Mouse (Mus musculus) layer of hippocampus, adult 18-20 months (tissue): ENCODE data around the gene Ano2. TPM values are rescaled to one million over a fixed set of nuclear protein-coding genes. Genes with fewer than 3 reads are reported as not detected.
A peak's percentile ranks its signal among the peaks of the same experiment; 100 is the strongest.

Experiments
- DNase-seq, 2 experiments: peaks; one replicate each; pipeline ENCODE4 v3.0.0; 2022; ENCODE audit warnings: low spot score in 2 of 2
- long read RNA-seq: library from polyadenylated mRNA; stranded (forward); transcript quantifications from one replicate; pipeline ENCODE4 v2.0.0, GENCODE M21; 2021
- total RNA-seq, 2 experiments: library from RNA; stranded (reverse); gene quantifications; 2 replicates each; pipeline ENCODE4 v1.2.3; 2021

Gene Ano2
- 1 to 10 TPM; 5.1 to 5.9 TPM for total RNA-seq
- long read RNA-seq, partial matches to known transcripts: 0 of 1 reads
- long read RNA-seq, other reads (novel, unspliced or antisense): 1 of 1 reads

- peak in 1 of 2 experiments; percentile 5 for DNase-seq
These were observed at the start of gene Ano2 for GRCm38 (mm10) chr6:125690057-125690703. TSS of gene Ano2 (plus strand) at chr6:125690419.

DNA sequence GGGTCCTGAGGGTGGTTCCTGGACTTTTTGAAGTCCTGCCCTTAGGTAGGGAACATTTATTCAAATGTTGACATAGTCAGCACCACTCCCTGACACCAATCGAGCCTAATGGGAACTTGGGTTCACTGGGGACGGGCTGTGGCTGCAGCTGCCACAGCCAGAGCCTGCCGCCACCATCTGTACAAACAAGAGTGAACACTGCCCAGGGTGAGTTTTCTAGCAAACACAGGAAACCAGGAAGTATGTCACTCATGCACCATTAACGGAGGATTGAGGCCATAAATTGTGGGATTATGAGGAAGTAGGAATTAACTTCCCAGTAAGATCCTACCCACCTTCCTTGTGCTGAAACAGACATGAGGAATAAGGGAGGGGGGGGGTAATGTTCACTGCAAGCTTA is 49.7 kb upstream of the Ano2 start:
- no peak for DNase-seq

- peak; percentile 40 to 49 for DNase-seq
These were observed 49.1 kb upstream of the Ano2 start for GRCm38 (mm10) chr6:125641146-125641545.

DNA sequence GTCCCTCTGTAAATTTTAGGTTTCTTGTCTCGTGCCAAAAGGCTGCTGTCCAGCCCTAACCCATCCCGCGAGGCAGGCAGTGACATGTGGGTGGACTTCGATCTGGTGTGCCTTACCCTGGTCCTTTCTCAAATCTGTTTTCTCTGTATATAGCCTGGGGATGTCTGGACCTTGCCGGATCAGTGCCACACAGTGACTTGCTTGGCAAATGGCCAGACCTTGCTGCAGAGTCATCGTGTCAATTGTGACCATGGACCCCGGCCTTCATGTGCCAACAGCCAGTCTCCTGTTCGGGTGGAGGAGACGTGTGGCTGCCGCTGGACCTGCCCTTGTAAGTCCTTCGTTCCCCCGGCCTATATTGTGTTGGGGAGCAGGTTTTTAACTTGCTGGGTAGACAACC is 41.3 kb upstream of the Ano2 start:
- no peak for DNase-seq

DNA sequence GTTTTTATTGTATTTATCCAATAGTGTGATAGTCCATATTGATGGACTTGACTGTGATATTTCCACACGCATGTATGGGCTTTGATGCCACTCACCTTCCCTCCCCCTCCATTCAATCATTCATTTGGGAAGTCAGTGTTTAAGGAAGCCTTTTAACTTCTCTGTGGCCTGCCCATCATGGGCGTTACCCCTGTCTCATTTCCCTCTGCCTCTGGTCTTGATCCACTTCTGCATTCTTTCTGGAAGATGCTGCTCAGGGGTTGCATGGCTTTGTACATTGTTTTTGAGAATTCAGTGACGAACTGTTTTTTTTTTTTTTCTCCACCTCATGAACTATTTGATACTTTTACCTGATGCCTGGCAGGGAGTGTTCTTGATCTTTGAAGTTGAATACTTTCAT is 38.9 kb upstream of the Ano2 start:
- no peak for DNase-seq

GRCm38 (mm10) chr6:125653416-125653815 is 36.8 kb upstream of the Ano2 start:
- no peak for DNase-seq

GRCm38 (mm10) chr6:125656921-125657320 is 33.3 kb upstream of the Ano2 start:
- DNase-seq: no peak

- no peak for DNase-seq
These were observed 32.3 kb upstream of the Ano2 start for GRCm38 (mm10) chr6:125657966-125658365.

DNA sequence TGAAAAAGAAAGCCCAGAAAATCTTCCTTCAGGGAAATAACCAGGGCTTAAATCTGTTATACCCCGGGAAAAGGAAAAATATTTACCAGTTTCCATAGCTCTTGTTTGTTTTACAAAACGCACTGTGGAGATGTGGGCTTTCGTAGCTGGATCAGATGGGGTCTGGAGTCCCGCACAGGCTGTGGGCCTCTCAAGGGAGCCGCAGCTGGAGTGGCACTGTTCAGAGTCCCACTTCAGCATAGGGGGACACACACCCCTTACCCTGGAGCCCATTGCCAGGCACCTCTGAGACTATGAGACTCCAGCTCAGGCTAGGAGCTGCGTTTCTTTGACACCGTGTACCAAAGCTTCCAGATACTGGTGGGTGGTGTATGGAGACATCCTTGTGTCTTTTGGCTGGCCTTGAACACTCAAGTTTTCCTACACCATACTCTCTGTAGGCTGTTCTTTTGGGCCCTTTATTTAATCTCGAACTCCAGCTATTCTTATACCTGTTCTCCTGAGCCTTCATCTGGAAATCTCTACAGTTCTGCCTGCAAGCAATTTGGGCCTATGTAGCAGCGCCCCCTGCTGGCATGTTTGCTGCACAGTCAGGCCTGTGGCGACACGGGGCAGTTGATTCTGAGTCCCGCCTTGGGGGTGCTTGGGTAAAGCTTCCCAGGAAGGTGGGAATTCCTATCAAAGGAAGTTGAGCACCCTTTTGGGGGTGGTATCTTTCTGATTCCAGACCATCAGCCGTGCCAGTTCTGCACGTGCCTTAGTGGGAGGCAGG is 28.9 kb upstream of the Ano2 start:
- peak; percentile 32 to 68 for DNase-seq

- no peak for DNase-seq
These were observed 26.3 kb upstream of the Ano2 start for GRCm38 (mm10) chr6:125663906-125664305.

DNA sequence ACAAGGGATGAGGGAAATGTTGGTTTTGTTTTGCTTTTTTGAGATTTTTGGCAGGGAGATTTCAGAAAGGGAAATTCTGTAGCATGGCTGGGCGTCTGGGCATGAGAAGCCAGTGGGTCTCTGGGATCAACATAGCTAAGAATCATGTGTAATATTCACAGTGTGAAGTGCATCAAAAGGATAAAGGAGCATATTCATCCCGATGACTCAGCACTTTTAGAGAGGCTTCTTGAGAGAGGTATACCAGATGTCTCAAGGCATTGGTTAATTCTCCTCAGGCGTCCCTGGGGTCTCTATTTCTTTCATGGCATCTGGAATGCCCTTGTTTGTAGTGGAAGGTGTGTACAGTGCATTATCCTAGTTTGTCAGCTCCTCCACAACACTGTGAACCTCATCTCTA is 18.4 kb upstream of the Ano2 start:
- no peak for DNase-seq

GRCm38 (mm10) chr6:125678492-125678891 is 11.7 kb upstream of the Ano2 start:
- DNase-seq: no peak

GRCm38 (mm10) chr6:125680613-125681012 is 9.6 kb upstream of the Ano2 start:
- no peak for DNase-seq

GRCm38 (mm10) chr6:125685420-125685819 is 4.8 kb upstream of the Ano2 start:
- no peak for DNase-seq

DNA sequence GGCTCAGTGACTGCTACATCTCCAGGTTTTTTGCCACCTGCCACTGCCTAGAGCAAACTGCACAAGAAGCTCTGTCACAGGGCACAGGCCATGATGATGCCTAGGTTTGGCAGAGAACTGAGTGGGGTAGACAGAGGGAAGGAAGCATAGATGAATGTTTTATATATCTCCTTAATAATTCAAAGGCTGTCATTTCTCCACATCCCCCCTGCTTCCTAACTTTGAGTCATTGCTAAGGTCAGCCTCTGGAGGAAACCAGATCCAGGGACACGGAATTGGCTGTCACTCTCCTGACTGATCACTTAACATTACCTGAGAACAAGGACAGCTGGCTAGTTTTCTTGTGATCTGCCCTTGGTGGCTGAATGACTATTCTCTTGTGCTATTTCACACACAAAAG is 2.2 kb upstream of the Ano2 start:
- no peak for DNase-seq

- no peak for DNase-seq
These were observed 10.9 kb downstream of the Ano2 start for GRCm38 (mm10) chr6:125701146-125701545.

- DNase-seq: peak; percentile 50 to 68
These were observed 21.0 kb downstream of the Ano2 start for GRCm38 (mm10) chr6:125711261-125711660.

DNA sequence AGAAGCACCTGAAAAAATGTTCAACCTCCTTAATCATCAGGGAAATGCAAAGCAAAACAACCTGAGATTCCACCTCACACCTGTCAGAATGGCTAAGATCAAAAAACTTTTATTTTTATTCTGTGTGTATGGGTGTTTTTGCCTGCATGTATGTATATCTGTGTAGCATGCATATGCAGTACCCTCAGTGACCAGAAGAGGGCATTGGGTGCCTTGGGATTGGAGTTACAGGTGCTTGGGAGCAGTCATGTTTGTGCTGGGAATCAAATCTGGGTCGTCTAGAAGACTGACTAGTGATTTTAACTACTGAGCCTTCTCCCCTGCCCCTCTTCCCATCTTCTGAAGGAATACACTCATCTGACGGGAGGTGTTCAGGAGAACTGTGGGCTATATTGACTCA is 36.2 kb downstream of the Ano2 start:
- DNase-seq: no peak

DNA sequence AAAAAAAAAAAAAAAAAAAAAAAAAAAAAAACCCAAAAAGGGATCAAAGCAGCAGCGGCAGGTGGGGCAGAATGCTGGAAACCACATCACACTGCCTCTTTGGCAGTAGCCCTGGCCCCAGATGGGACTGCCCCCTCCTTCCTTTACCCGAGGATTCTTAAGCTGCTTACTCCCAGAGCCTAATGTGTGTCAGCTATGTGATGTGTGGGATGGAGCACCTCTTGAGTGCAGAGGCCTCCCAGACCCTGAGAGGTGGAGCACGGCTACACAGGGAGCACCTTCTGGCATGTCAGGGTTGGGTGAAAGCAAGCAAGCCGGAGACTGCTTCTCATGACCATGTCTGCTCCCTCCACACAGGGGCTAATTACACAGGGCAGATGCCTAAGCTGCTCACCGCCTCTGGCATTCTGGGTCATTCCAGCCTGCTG is 37.3 kb downstream of the Ano2 start:
- DNase-seq: no peak

DNA sequence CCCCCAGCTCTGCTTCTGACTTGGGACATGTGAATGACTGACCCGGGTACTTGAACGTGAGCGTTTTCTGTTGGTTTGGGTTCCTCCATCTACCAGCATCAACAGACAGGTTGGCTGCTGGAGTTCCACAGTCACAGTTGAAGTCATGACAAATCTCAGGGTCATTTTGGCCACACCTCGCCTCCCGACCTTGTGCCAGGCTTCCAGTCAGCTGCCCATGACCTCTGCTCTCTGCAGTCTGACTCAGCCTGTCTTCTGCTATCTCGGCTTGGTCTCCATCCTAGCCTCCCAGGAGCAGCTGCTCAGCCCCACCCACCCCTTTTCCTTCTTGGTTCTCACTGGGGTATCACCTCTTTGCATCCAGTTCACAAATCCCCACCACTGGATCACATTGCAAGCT is 39.3 kb downstream of the Ano2 start:
- DNase-seq: no peak

DNA sequence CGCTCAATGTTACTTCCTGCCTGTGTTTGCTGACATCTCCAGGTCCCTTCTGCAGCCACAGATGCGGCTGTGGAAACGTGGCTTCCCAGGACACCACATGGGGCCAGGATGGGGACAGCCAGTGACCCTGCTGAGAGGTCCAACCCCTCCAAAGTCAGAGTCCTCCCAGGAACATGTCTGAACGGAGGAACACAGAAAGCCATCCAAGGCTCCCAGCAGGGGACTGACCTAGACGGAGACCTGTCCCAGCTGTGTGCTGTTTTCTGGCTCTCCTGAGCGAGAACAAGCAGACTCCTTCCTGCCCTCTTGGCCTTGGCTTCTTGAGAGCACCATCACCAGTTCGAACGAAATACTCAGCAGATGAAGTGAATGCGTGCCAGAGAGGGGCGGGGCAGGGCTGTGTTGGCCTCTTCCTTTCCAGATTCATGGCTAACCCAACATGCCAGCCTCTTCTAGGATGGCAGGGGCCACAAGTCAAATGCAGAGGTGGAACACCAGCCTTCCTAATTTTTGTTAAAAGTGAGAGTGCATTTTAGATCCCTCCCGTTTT is 39.8 kb downstream of the Ano2 start:
- DNase-seq: no peak

DNA sequence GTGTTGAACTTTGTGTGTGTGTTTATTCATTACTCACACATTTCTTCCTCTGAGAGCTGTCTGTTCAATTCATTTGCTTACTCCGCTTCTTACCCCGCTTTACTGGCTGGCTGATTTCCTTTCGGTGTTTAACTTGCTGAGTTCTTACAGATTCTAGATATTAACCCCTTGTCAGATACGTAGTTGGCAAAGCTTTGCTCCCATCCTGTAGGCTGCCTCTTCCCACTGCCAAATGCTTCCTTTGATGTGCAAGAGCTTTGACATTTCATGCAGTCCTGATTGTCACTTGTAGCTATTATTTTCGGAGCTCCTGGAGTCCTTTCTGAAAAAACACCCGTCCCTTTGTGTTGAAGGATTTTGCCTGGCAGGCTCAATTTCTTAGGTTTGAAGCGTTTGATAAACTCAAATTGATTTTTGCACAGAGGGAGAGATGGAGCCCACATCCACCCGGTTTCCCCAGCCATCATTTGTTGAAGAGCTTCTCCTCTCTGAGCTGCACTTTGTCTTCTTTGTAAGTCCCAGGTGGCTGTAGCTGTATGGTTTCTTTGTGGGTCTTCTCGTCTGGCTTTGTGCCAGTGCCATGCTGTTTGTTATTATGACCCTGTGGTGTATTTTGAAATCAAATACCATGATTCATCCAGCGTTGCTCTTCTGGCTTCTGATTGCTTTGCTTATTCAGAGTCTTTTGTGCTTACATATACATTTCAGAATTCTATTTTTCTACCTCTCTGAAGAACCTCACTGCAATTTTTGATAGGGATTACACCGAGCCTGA is 47.5 kb downstream of the Ano2 start:
- DNase-seq: peak; percentile 7 to 31
